Mouse (Mus musculus) liver, adult (tissue): ENCODE results near the gene Wdr70.

Source experiments
- GATA4 ChIP-seq: IDR thresholded peaks from 2 replicates; pipeline ENCODE4 v1.6.1; 2014; ENCODE audit warnings: mild to moderate bottlenecking, low read length; ENCODE audit not compliant: insufficient replicate concordance

Gene Wdr70

GRCm38 (mm10) chr15:8039834-8040233, 59.2 kb downstream of the Wdr70 start:
- no peak for TF ChIP-seq GATA4

GRCm38 (mm10) chr15:8038457-8038856, 60.6 kb downstream of the Wdr70 start:
- no peak for TF ChIP-seq GATA4

- TF ChIP-seq GATA4, result no peak
These were observed 61.2 kb downstream of the Wdr70 start for GRCm38 (mm10) chr15:8037825-8038224.

GRCm38 (mm10) chr15:8031211-8031610, 67.8 kb downstream of the Wdr70 start:
- TF ChIP-seq GATA4, result no peak

GRCm38 (mm10) chr15:8030643-8031042, 68.4 kb downstream of the Wdr70 start:
- TF ChIP-seq GATA4, result no peak

- TF ChIP-seq GATA4, result no peak
These were observed 71.5 kb downstream of the Wdr70 start for GRCm38 (mm10) chr15:8027503-8027902.

- TF ChIP-seq GATA4, result no peak
These were observed 87.6 kb downstream of the Wdr70 start for GRCm38 (mm10) chr15:8011418-8011817.

- TF ChIP-seq GATA4, result no peak
These were observed 91.6 kb downstream of the Wdr70 start for GRCm38 (mm10) chr15:8007413-8007812.

GRCm38 (mm10) chr15:8006056-8006455, 93.0 kb downstream of the Wdr70 start:
- no peak for TF ChIP-seq GATA4

- no peak for TF ChIP-seq GATA4
These were observed 93.5 kb downstream of the Wdr70 start for GRCm38 (mm10) chr15:8005506-8005905.

GRCm38 (mm10) chr15:8003789-8004188, 95.2 kb downstream of the Wdr70 start:
- no peak for TF ChIP-seq GATA4

- TF ChIP-seq GATA4, result no peak
These were observed 100.0 kb downstream of the Wdr70 start for GRCm38 (mm10) chr15:7998843-7999546.

GRCm38 (mm10) chr15:7998095-7998494, 100.9 kb downstream of the Wdr70 start:
- no peak for TF ChIP-seq GATA4

GRCm38 (mm10) chr15:7993721-7994120, 105.3 kb downstream of the Wdr70 start:
- no peak for TF ChIP-seq GATA4

GRCm38 (mm10) chr15:7990101-7990500, 108.9 kb downstream of the Wdr70 start:
- no peak for TF ChIP-seq GATA4

GRCm38 (mm10) chr15:7987374-7987773, 111.6 kb downstream of the Wdr70 start:
- TF ChIP-seq GATA4, result no peak

- TF ChIP-seq GATA4, result no peak
These were observed 112.7 kb downstream of the Wdr70 start for GRCm38 (mm10) chr15:7986274-7986673.
